Mouse (Mus musculus) ES-E14 (cell line): ENCODE measurements around the gene Lsm12. TPM values are rescaled to one million over a fixed set of nuclear protein-coding genes. Genes with fewer than 3 reads are reported as not detected.

Experiments used
- DNase-seq: peaks from one replicate; pipeline ENCODE4 v3.0.0-alpha.2; 2013; ENCODE audit warnings: low read depth, low spot score
- H3K27ac ChIP-seq: 2 replicates; pipeline ENCODE4 v1.5.1; 2012; ENCODE audit warnings: low read depth, mild to moderate bottlenecking, low read length, moderate library complexity, mixed read lengths; ENCODE audit not compliant: poor library complexity, insufficient read depth, severe bottlenecking
- H3K36me3 ChIP-seq: 2 replicates; pipeline ENCODE4 v1.6.1; 2012; ENCODE audit warnings: mild to moderate bottlenecking, low read length, moderate library complexity, mixed read lengths; ENCODE audit not compliant: control insufficient read depth, poor library complexity, insufficient read depth, severe bottlenecking
- H3K4me1 ChIP-seq, 2 experiments: fragments of 150-350 bp in 1 of 2; sonication (generic) in 1 of 2; 2 replicates each; pipeline ENCODE4 v1.6.1; 2012; ENCODE audit warnings: low read length in 2 of 2, mild to moderate bottlenecking in 1 of 2, mixed read lengths in 1 of 2; ENCODE audit not compliant: control insufficient read depth in 2 of 2, insufficient read depth in 2 of 2, poor library complexity in 1 of 2
- H3K4me3 ChIP-seq, 2 experiments: fragments of 150-350 bp in 1 of 2; sonication (generic) in 1 of 2; 2 replicates each; pipeline ENCODE4 v1.5.1; 2012; ENCODE audit warnings: low read length in 2 of 2, low read depth in 1 of 2, mild to moderate bottlenecking in 1 of 2, mixed read lengths in 1 of 2; ENCODE audit not compliant: insufficient read depth in 1 of 2, poor library complexity in 1 of 2, severe bottlenecking in 1 of 2
- H3K9ac ChIP-seq: 2 replicates; pipeline ENCODE4 v1.6.1; 2012; ENCODE audit warnings: low read depth, mild to moderate bottlenecking, low read length, mixed read lengths; ENCODE audit not compliant: poor library complexity, insufficient read depth, severe bottlenecking
- H3K9me3 ChIP-seq: fragments of 150-350 bp; sonication (generic); 2 replicates; pipeline ENCODE4 v1.6.1; 2012; ENCODE audit warnings: low read depth, mild to moderate bottlenecking, low read length; ENCODE audit not compliant: control insufficient read depth, insufficient read depth
- CHD2 ChIP-seq: IDR thresholded peaks from 2 replicates; pipeline ENCODE4 v1.6.1; 2014; ENCODE audit warnings: mild to moderate bottlenecking, low read depth, low read length, inconsistent platforms
- HCFC1 ChIP-seq: IDR thresholded peaks from 2 replicates; pipeline ENCODE4 v1.6.1; 2012; ENCODE audit warnings: low read length, inconsistent platforms, borderline replicate concordance; ENCODE audit not compliant: insufficient read depth
- MAFK ChIP-seq: IDR thresholded peaks from 2 replicates; pipeline ENCODE4 v1.6.1; 2014; ENCODE audit warnings: mild to moderate bottlenecking, low read depth, low read length, inconsistent platforms; ENCODE audit not compliant: insufficient read depth
- ZC3H11A ChIP-seq: IDR thresholded peaks from 2 replicates; pipeline ENCODE4 v1.6.1; 2012; ENCODE audit warnings: low read depth, mild to moderate bottlenecking, inconsistent platforms, low read length, borderline replicate concordance
- ZNF384 ChIP-seq: IDR thresholded peaks from 2 replicates; pipeline ENCODE4 v1.6.1; 2012; ENCODE audit warnings: low read depth, low read length, inconsistent platforms
- in situ Hi-C, 2 experiments: fragments of 600-800 bp; cut with MboI; formaldehyde crosslinking; loops; one replicate each; pipeline ENCODE4 v1.15.1; 2025; ENCODE audit warnings: low sequenced_read_pairs in 2 of 2, inconsistent platforms in 1 of 2; ENCODE audit not compliant: unreplicated experiment in 2 of 2
- total RNA-seq: library from RNA; depleted of rRNA; stranded (reverse); fragments of 300-350 nt; gene quantifications from 2 replicates; pipeline ENCODE4 v1.2.3, GENCODE M21; 2012

Gene Lsm12
- total RNA-seq, 1 experiment: 49.1 TPM

DNA sequence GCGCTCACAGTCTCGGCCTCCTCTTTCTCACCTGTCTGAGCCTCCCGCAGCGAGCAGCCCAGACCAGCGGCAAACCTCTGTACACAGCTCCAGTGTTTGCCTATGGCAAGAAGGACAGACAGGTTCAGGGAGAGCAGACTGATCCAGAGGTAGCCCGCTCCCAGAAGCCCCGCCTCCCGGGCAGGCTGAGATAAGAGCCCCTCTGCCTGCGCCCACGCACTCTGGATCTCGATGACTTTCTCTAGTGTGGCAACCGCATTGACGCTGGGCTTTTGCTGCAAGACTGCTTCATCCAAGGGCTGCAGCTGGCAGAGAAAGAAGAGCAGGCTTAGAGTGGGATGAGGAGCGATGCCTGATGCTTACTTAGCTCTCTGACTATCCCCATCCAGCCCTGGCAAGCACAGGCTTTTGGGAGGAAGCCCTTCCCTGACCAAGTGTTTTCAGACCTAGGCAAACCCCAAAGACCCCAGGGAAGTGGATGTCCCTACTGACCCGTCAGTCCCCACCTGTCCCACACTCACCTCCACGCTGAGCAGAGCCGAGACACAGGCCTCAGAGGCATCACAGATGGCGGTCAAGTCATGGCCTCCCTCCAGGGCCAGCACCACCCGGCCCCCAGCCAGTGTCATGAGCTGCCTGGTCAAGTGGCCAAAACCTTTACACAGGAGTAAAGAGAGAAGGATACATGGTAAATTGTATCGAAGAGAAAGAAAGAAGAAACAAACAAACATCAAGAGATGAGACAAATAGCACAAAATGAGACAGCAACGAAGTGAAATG lies 11.1 kb upstream of the Lsm12 start:
- Histone ChIP-seq H3K36me3 (peaks cover 30% of the 10 kb centered on the region; the same call in 1 of the 2 replicates), H3K9me3 (no peaks in the 10 kb centered on the region), H3K27ac (no peak overlapping the region), H3K9ac (no peak overlapping the region), H3K4me1 (no peaks in the 10 kb centered on the region), H3K4me3 (no peak overlapping the region)
- TF ChIP-seq MAFK (no peak), CHD2 (no peak), ZNF384 (no peak), ZC3H11A (no peak), HCFC1 (no peak)
- in situ Hi-C loops: no loop called here
- DNase-seq: no peak

- TF ChIP-seq HCFC1 (no peak), MAFK (no peak), ZC3H11A (no peak)
- no peak for DNase-seq
- no peak overlapping the region for H3K9ac ChIP-seq
- H3K36me3 ChIP-seq: peaks cover 18% of the 10 kb centered on the region; the same call in 1 of the 2 replicates
- H3K4me3 ChIP-seq: no peak overlapping the region
- peaks cover 0 to 3% of the 10 kb centered on the region in 2 experiments; a peak in 1 of 4 replicates for H3K4me1 ChIP-seq
- in situ Hi-C loops: no loop called here
- H3K27ac ChIP-seq: no peak overlapping the region
- H3K9me3 ChIP-seq: no peaks in the 10 kb centered on the region
Measured at GRCm38 (mm10) chr11:102193657-102194440, 8.8 kb upstream of the Lsm12 start.

DNA sequence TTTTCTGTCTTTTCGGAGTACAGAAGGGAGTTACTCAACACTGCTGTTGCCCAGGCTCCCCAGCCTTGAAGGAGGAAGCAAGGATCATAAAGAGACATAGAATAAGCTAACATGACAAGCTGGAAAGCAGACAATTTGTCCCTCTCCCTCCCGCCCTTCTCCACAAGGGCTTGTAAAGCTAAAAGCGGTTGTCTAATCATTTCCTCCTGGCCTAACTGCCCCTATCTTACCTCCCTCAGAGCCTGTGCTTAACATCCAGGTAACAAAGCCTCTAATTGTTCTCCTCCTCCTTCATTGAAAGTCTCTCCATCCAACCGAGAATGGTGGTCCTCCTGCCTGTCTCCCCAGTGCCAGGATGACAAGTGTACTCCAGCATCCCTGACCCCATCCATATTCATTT lies 5.8 kb upstream of the Lsm12 start:
- no peak overlapping the region for H3K27ac ChIP-seq
- no peak overlapping the region for H3K4me3 ChIP-seq
- no peaks in the 10 kb centered on the region for H3K9me3 ChIP-seq
- no peak overlapping the region for H3K9ac ChIP-seq
- TF ChIP-seq MAFK (no peak), ZNF384 (no peak), ZC3H11A (no peak), CHD2 (no peak), HCFC1 (no peak)
- no peak for DNase-seq
- peaks cover 0 to 5% of the 10 kb centered on the region in 2 experiments; a peak in 2 of 4 replicates for H3K4me1 ChIP-seq
- in situ Hi-C loops: no loop called here
- H3K36me3 ChIP-seq: peaks cover 13% of the 10 kb centered on the region; the same call in 1 of the 2 replicates

GRCm38 (mm10) chr11:102189461-102190436 lies 4.7 kb upstream of the Lsm12 start, which contains the start of gene G6pc3:
G6pc3 (plus strand) TSS chr11:102189620.
- H3K36me3 ChIP-seq: peaks cover 7% of the 10 kb centered on the region; the same call in 1 of the 2 replicates
- TF ChIP-seq ZNF384 (no peak), HCFC1 (peak; percentile 71)
- H3K9ac ChIP-seq: peak within 1 kb of the TSS; percentile 76
- H3K9me3 ChIP-seq: no peaks in the 10 kb centered on the region
- no peak for DNase-seq
- peak within 1 kb of the TSS; percentile 64 to 68 for H3K4me3 ChIP-seq
- no peak within 1 kb of the TSS for H3K27ac ChIP-seq
- in situ Hi-C loops: no loop called here
- H3K4me1 ChIP-seq: peaks cover 0 to 10% of the 10 kb centered on the region in 2 experiments; a peak in 2 of 4 replicates
